Mouse (Mus musculus) ovary, adult 2 months (tissue): ENCODE data around the gene Blnk. TPM values are rescaled to one million over a fixed set of nuclear protein-coding genes. Genes with fewer than 3 reads are reported as not detected.

Experiments
- polyA plus RNA-seq: library from polyadenylated mRNA; depleted of rRNA; stranded (reverse); fragments of >200 nt; gene quantifications from 2 replicates; pipeline ENCODE4 v1.2.3, GENCODE M21; 2012; rRNA removed

Blnk gene
- polyA plus RNA-seq = 6.0 and 6.1 TPM in 2 replicates

DNA sequence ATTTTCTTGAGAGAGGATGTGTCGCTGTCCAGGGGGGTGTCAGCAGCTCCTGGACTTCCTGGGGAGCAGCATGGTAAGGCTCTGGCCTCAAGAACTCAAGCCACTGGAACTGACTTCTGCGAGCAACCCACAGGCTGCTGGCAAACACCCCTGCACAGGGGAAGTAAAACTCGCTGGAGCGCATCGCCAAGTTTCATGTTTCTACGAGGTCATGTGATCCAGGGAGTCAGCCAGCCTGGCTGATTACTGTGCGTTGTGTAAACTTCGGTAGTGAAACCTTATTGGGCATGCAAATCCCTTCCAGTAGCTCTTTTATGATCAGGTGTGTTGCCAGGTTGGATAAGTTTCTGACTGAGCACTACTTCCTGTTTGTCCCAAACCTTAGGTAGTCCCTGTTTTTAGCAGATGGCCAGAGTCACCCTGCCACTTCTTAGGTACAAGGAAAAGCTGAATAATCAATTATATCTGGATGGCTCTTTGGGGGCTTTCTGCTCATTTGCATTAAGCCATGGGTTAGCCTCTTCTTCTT is at the start of gene Blnk:
Gene Blnk (minus strand): TSS at position 479 of the 529 bp plus-strand sequence.

DNA sequence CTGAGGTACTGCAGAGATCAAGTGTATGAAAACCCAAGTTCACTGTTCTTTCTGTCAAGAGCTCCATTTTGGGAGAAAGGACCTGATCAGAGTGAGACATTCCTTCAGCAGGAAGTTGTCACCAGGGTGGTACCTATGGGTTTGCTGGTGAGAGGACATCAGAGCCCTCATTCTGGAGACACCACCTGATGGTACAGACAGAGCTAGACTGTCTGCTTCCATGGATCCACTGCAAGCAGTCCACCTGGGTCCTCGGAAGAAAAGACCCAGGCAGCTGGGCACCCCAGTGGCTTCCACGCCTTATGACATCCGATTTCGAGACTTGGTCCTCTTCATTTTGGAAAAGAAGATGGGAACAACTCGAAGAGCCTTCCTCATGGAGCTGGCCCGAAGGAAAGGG is 34.9 kb upstream of the Blnk start, which contains the start of gene Dntt:
Gene Dntt (plus strand): TSS at position 57 of the 400 bp plus-strand sequence.

DNA sequence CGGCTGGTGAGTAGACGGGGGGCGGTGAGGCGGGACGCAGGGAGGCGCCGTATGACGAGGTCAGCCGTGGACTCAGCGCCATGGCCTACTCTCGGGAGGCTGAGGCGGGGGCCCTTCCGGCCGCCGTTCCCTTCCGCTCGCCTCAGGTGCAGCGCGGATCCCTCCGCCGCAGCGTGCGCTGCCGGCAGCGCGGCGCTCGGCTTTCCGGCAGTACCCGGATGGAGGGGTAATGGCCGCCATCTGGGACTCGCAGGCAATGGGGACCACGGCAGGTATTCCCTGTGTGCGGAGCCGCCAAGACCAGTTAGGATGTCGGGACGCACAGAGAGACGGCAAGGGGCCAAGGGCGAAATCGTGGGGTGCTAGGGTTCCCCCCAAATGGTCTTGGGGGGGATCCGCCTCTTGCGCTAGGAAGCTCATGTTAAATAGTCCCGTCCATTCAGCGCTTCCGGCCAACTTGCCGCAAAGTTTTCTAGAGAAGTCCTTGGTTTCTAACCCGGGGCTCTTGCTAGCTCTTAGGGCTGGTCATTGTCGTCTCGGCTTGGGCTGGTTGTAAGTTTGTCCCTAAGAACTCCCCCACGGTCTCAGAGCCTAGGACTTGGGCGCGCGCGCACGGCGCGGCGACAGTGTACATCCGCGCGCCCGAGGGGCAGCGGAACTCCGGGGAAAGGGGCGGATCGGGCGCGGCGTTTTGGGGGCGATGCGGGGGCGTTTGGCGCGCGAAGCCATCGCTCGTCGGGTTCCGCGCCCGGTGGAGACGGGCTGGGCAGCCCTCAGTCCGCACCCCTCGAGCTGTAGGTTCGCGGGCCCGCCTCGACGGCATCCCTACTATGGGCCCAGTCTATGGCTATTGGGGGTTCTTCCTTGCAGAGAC is 99.6 kb downstream of the Blnk start, which contains the start of gene Zfp518a:
Gene Zfp518a (plus strand): TSS at position 187 of the 874 bp plus-strand sequence.

Other genes with a start within 250 kb of the Blnk start
- gene Cc2d2b, start 245.8 kb downstream of the Blnk start, polyA plus RNA-seq = 0.03 and 0.05 TPM in 2 replicates
- gene Ccnj, start 163.3 kb downstream of the Blnk start, polyA plus RNA-seq = 11.3 and 12.1 TPM in 2 replicates
- gene Zfp518a, start 99.8 kb downstream of the Blnk start, polyA plus RNA-seq = 0.23 and 0.36 TPM in 2 replicates
- not detected in 2 replicates for gene Dntt, start 34.7 kb upstream of the Blnk start, polyA plus RNA-seq
- 0.07 and 0.08 TPM in 2 replicates for gene Opalin, start 82.6 kb upstream of the Blnk start, polyA plus RNA-seq
- 0.90 and 0.94 TPM in 2 replicates for gene Tll2, start 212.3 kb upstream of the Blnk start, polyA plus RNA-seq